Mouse (Mus musculus) hindbrain, embryonic 10.5 days (tissue): ENCODE measurements at regions not wholly inside any gene's neighbourhood (a gene's known extent, or its start where the extent isn't known, plus 50 kb on each side); places are given as distances from the start of the nearest gene placed in this dataset.

ENCODE experiments used
- DNase-seq: peaks from one replicate; pipeline ENCODE4 v3.0.0-alpha.2; 2017; ENCODE audit warnings: low spot score
- H3K27ac ChIP-seq: fragments of 300-500 bp; sonication (generic); 2 replicates; pipeline ENCODE4 v1.5.1; 2016; ENCODE audit warnings: mild to moderate bottlenecking, moderate library complexity
- H3K27me3 ChIP-seq: fragments of 300-500 bp; sonication (generic); 2 replicates; pipeline ENCODE4 v1.6.1; 2016; ENCODE audit warnings: mild to moderate bottlenecking; ENCODE audit not compliant: poor library complexity, insufficient read depth, severe bottlenecking
- H3K36me3 ChIP-seq: fragments of 300-500 bp; sonication (generic); 2 replicates; pipeline ENCODE4 v1.6.1; 2016; ENCODE audit warnings: mild to moderate bottlenecking, moderate library complexity
- H3K4me1 ChIP-seq: fragments of 300-500 bp; sonication (generic); replicated peaks from 2 replicates; pipeline ENCODE4 v1.6.1; 2016; ENCODE audit warnings: mild to moderate bottlenecking
- H3K4me3 ChIP-seq: fragments of 300-500 bp; sonication (generic); 2 replicates; pipeline ENCODE4 v1.5.1; 2016; ENCODE audit warnings: mild to moderate bottlenecking, moderate library complexity
- H3K9me3 ChIP-seq: fragments of 300-500 bp; sonication (generic); 2 replicates; pipeline ENCODE4 v1.6.1; 2016; ENCODE audit warnings: mild to moderate bottlenecking, moderate library complexity
- WGBS: fragments of 180-500 bp; shearing (Covaris S2); methylation state at CpG from one replicate; pipeline ENCODE4 v1.1.7; 2016; 5-methylcytosine and 5-hydroxymethylcytosine counted together

- peaks cover 67% of the 10 kb centered on the region for H3K27me3 ChIP-seq
- 16% methylated on average over 15 of the region's 15 CpGs for WGBS
- H3K4me3 ChIP-seq, result no peak overlapping the region
Observed at GRCm38 (mm10) chr2:173334856-173335595, 58.7 kb upstream of the Pmepa1 start.

GRCm38 (mm10) chr2:173335859-173336258 lies 59.5 kb upstream of the Pmepa1 start:
- Histone ChIP-seq H3K4me3 (no peak overlapping the region), H3K9me3 (no peaks in the 10 kb centered on the region), H3K4me1 (peaks cover 57% of the 10 kb centered on the region), H3K27me3 (peaks cover 76% of the 10 kb centered on the region), H3K36me3 (no peaks in the 10 kb centered on the region), H3K27ac (peak overlapping the region; percentile 30; the same call in 1 of the 2 replicates)
- no peak for DNase-seq
- WGBS, result 36% methylated on average over 10 of the region's 10 CpGs

More at GRCm38 (mm10) chr2:173334856-173335595, 58.7 kb upstream of the Pmepa1 start:
- Histone ChIP-seq H3K4me1 (peaks cover 52% of the 10 kb centered on the region), H3K36me3 (no peaks in the 10 kb centered on the region), H3K27ac (peak overlapping the region; percentile 30), H3K9me3 (no peaks in the 10 kb centered on the region)
- no peak for DNase-seq

- Histone ChIP-seq H3K4me1 (peaks cover 66% of the 10 kb centered on the region), H3K36me3 (no peaks in the 10 kb centered on the region), H3K27ac (no peak overlapping the region), H3K4me3 (no peak overlapping the region), H3K27me3 (peaks cover 93% of the 10 kb centered on the region), H3K9me3 (no peaks in the 10 kb centered on the region)
- DNase-seq, result no peak
- WGBS, result 86% methylated on average over 5 of the region's 5 CpGs
Observed at GRCm38 (mm10) chr2:173337666-173338065, 61.3 kb upstream of the Pmepa1 start.

- Histone ChIP-seq H3K4me3 (no peak overlapping the region), H3K36me3 (no peaks in the 10 kb centered on the region), H3K27ac (no peak overlapping the region; the same call in 1 of the 2 replicates), H3K27me3 (peaks cover 92% of the 10 kb centered on the region), H3K9me3 (no peaks in the 10 kb centered on the region), H3K4me1 (peaks cover 75% of the 10 kb centered on the region)
- 56% methylated on average over 5 of the region's 5 CpGs for WGBS
- DNase-seq, result no peak
Observed at GRCm38 (mm10) chr2:173338671-173339070, 62.3 kb upstream of the Pmepa1 start.

- H3K27ac ChIP-seq, result no peak overlapping the region; the same call in 1 of the 2 replicates
- peaks cover 89% of the 10 kb centered on the region for H3K27me3 ChIP-seq
- no peak overlapping the region for H3K4me3 ChIP-seq
- H3K4me1 ChIP-seq, result peaks cover 73% of the 10 kb centered on the region
- WGBS, result 67% methylated on average over 3 of the region's 3 CpGs
- DNase-seq, result no peak
- H3K36me3 ChIP-seq, result no peaks in the 10 kb centered on the region
- H3K9me3 ChIP-seq, result peaks cover 2% of the 10 kb centered on the region; the same call in 1 of the 2 replicates
Observed at GRCm38 (mm10) chr2:173339211-173339610, 62.9 kb upstream of the Pmepa1 start.

GRCm38 (mm10) chr2:173340044-173340601 lies 63.8 kb upstream of the Pmepa1 start:
- Histone ChIP-seq H3K27ac (peak overlapping the region; percentile 69), H3K36me3 (no peaks in the 10 kb centered on the region), H3K27me3 (peaks cover 80% of the 10 kb centered on the region), H3K9me3 (peaks cover 5% of the 10 kb centered on the region; the same call in 1 of the 2 replicates), H3K4me1 (peaks cover 64% of the 10 kb centered on the region), H3K4me3 (peak overlapping the region; percentile 47)
- peak; percentile 59 for DNase-seq
- WGBS, result 2% methylated on average over 26 of the region's 26 CpGs

GRCm38 (mm10) chr2:173342605-173343260 lies 66.4 kb upstream of the Pmepa1 start:
- Histone ChIP-seq H3K27me3 (peaks cover 58% of the 10 kb centered on the region), H3K27ac (peak overlapping the region; percentile 63), H3K4me1 (peaks cover 50% of the 10 kb centered on the region), H3K36me3 (no peaks in the 10 kb centered on the region), H3K4me3 (no peak overlapping the region), H3K9me3 (peaks cover 5% of the 10 kb centered on the region; the same call in 1 of the 2 replicates)
- WGBS, result 50% methylated on average over 16 of the region's 16 CpGs
- DNase-seq, result no peak

GRCm38 (mm10) chr2:173343665-173344064 lies 67.3 kb upstream of the Pmepa1 start:
- DNase-seq, result no peak
- Histone ChIP-seq H3K4me1 (peaks cover 49% of the 10 kb centered on the region), H3K27me3 (peaks cover 57% of the 10 kb centered on the region), H3K27ac (no peak overlapping the region), H3K4me3 (no peak overlapping the region), H3K9me3 (peaks cover 5% of the 10 kb centered on the region; the same call in 1 of the 2 replicates), H3K36me3 (no peaks in the 10 kb centered on the region)
- 78% methylated on average over 2 of the region's 2 CpGs for WGBS

GRCm38 (mm10) chr2:173344221-173344620 lies 67.9 kb upstream of the Pmepa1 start:
- H3K4me1 ChIP-seq, result peaks cover 44% of the 10 kb centered on the region
- H3K4me3 ChIP-seq, result no peak overlapping the region
- peaks cover 51% of the 10 kb centered on the region for H3K27me3 ChIP-seq
- no peak overlapping the region for H3K27ac ChIP-seq
- no peaks in the 10 kb centered on the region for H3K36me3 ChIP-seq
- peaks cover 5% of the 10 kb centered on the region; the same call in 1 of the 2 replicates for H3K9me3 ChIP-seq
- 91% methylated on average over 5 of the region's 5 CpGs for WGBS
- no peak for DNase-seq

- DNase-seq, result no peak
- H3K4me1 ChIP-seq, result peaks cover 29% of the 10 kb centered on the region
- peaks cover 5% of the 10 kb centered on the region; the same call in 1 of the 2 replicates for H3K9me3 ChIP-seq
- H3K27ac ChIP-seq, result no peak overlapping the region
- peaks cover 27% of the 10 kb centered on the region for H3K27me3 ChIP-seq
- 76% methylated on average over 11 of the region's 11 CpGs for WGBS
- no peaks in the 10 kb centered on the region for H3K36me3 ChIP-seq
- H3K4me3 ChIP-seq, result no peak overlapping the region
Observed at GRCm38 (mm10) chr2:173347341-173347740, 71.0 kb upstream of the Pmepa1 start.

GRCm38 (mm10) chr2:173348757-173349156 lies 72.4 kb upstream of the Pmepa1 start:
- Histone ChIP-seq H3K27ac (no peak overlapping the region), H3K9me3 (peaks cover 5% of the 10 kb centered on the region; the same call in 1 of the 2 replicates), H3K4me1 (peaks cover 32% of the 10 kb centered on the region), H3K4me3 (no peak overlapping the region), H3K36me3 (no peaks in the 10 kb centered on the region), H3K27me3 (peaks cover 14% of the 10 kb centered on the region)
- no peak for DNase-seq
- WGBS, result 89% methylated on average over 3 of the region's 3 CpGs

- peaks cover under 1% of the 10 kb centered on the region; the same call in 1 of the 2 replicates for H3K9me3 ChIP-seq
- H3K36me3 ChIP-seq, result no peaks in the 10 kb centered on the region
- H3K27ac ChIP-seq, result peak overlapping the region; percentile 8; the same call in 1 of the 2 replicates
- H3K4me1 ChIP-seq, result peaks cover 35% of the 10 kb centered on the region
- peaks cover 13% of the 10 kb centered on the region; the same call in 1 of the 2 replicates for H3K27me3 ChIP-seq
- no peak overlapping the region for H3K4me3 ChIP-seq
- no peak for DNase-seq
- WGBS, result 73% methylated on average over 9 of the region's 9 CpGs
Observed at GRCm38 (mm10) chr2:173349510-173349909, 73.2 kb upstream of the Pmepa1 start.
